Mouse (Mus musculus): ENCODE measurements around the gene Liph. TPM values are rescaled to one million over a fixed set of nuclear protein-coding genes. Genes with fewer than 3 reads are reported as not detected.
"Not testable (repeated sequence)": the region's sequence is repeated elsewhere in the genome, so short reads cannot be mapped to it uniquely, and the experiment has no call there.

Gene Liph
- polyA plus RNA-seq, 1 experiment = 2.8 TPM

DNA sequence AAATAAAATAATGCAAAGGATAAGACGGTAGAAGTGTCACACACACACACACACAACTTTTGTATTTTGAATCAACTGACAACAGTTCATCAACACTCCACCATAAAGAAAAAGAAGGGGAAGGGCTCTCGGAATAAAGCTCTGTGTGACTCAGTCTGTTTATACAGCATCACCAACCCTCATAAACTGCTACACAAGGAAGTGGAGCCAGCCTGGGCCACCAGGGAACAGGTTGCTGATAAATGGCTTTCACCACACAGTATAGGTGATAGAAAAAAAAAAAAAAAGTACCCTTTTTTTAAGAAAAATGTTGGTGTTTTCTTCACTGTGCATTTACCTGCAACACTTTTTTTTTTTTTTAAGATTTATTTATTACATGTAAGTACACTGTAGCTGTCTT lies 3.7 kb downstream of the Liph start:
- H3K36me3 ChIP-seq (ENCODE audit: control insufficient read depth, insufficient read depth, low read length) = no peaks in the 10 kb centered on the region
- no peak overlapping the region for H3K27ac ChIP-seq (ENCODE audit: control insufficient read depth, insufficient read depth, low read depth, low read length)
- no peak overlapping the region for H3K4me3 ChIP-seq (ENCODE audit: control insufficient read depth, low read depth, low read length)
- no peaks in the 10 kb centered on the region for H3K4me1 ChIP-seq (ENCODE audit: control insufficient read depth, insufficient read depth, low read length)
- no peaks in the 10 kb centered on the region for H3K27me3 ChIP-seq (ENCODE audit: control insufficient read depth, insufficient read depth, low read length)
- TF ChIP-seq POLR2A (IDR thresholded peaks at IDR 0.05; ENCODE audit: control insufficient read depth, low read depth, low read length) (no peak), CTCF (IDR thresholded peaks at IDR 0.05; ENCODE audit: control insufficient read depth, insufficient read depth, insufficient replicate concordance, low read depth, low read length) (no peak)

DNA sequence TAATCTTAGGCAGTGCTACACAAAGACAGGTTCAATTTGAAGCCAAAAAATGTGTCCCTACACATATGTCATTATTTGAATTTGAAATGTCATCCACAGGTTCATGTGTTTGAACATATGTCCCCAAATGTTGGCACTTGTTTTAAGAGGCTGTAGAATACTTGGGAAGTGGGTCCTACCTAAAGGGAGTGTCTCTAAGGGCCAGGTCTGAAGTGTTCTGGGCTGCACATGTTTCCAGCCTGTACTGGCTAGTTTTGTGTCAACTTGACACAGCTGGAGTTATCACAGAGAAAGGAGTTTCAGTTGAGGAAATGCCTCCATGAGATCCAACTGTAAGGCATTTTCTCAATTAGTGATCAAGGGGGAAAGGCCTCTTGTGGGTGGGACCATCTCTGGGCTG lies 4.6 kb downstream of the Liph start:
- not testable (repeated sequence) for H3K4me3 ChIP-seq (ENCODE audit: control insufficient read depth, low read depth, low read length); H3K27ac ChIP-seq (ENCODE audit: control insufficient read depth, insufficient read depth, low read depth, low read length); H3K4me1 ChIP-seq (ENCODE audit: control insufficient read depth, insufficient read depth, low read length); H3K36me3 ChIP-seq (ENCODE audit: control insufficient read depth, insufficient read depth, low read length); H3K27me3 ChIP-seq (ENCODE audit: control insufficient read depth, insufficient read depth, low read length)

DNA sequence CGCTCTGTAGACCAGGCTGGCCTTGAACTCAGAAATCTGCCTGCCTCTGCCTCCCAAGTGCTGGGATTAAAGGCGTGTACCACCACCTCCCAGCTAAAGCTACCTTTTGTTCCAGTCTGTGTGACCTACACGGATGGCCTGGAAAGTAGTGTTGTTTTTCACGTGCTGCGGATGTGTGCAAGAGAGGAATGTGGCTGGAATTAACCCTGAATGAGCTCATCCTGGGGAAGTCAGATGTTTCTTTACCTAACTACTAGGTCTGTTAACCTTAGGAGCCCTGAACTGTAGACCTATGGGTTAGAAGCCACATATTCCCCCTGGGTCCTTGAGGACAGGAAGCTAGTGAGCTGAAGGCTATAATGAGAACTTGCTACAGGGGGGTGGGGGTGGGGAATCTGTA lies 7.5 kb downstream of the Liph start:
- H3K36me3 ChIP-seq (ENCODE audit: control insufficient read depth, insufficient read depth, low read length) = no peaks in the 10 kb centered on the region
- TF ChIP-seq POLR2A (IDR thresholded peaks at IDR 0.05; ENCODE audit: control insufficient read depth, low read depth, low read length) = no peak
- TF ChIP-seq CTCF (IDR thresholded peaks at IDR 0.05; ENCODE audit: control insufficient read depth, insufficient read depth, insufficient replicate concordance, low read depth, low read length) = no peak
- no peak overlapping the region for H3K27ac ChIP-seq (ENCODE audit: control insufficient read depth, insufficient read depth, low read depth, low read length)
- no peak overlapping the region for H3K4me3 ChIP-seq (ENCODE audit: control insufficient read depth, low read depth, low read length)
- H3K27me3 ChIP-seq (ENCODE audit: control insufficient read depth, insufficient read depth, low read length) = no peaks in the 10 kb centered on the region
- H3K4me1 ChIP-seq (ENCODE audit: control insufficient read depth, insufficient read depth, low read length) = no peaks in the 10 kb centered on the region

DNA sequence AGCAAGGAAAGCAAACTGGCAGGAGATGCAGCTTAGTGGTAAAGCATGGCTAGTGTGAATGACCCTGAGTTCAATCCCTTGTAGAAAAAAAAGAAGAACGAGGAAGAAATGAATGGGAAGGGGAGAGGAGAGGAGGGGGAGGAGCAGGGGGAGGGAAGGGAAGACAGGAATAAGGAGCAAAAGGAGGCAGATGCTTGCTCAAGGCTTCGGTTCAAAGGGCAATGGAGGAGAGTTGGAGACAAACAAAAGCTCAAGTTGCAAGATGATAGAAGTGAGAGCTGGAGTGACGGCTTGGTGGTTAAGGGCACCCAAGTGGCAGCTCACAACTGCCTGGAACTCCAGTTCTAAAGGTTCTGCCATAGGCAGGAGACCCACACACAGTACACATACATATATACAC lies 9.3 kb downstream of the Liph start:
- H3K36me3 ChIP-seq (ENCODE audit: control insufficient read depth, insufficient read depth, low read length) = no peaks in the 10 kb centered on the region
- no peaks in the 10 kb centered on the region for H3K4me1 ChIP-seq (ENCODE audit: control insufficient read depth, insufficient read depth, low read length)
- H3K27ac ChIP-seq (ENCODE audit: control insufficient read depth, insufficient read depth, low read depth, low read length) = no peak overlapping the region
- no peak overlapping the region for H3K4me3 ChIP-seq (ENCODE audit: control insufficient read depth, low read depth, low read length)
- no peaks in the 10 kb centered on the region for H3K27me3 ChIP-seq (ENCODE audit: control insufficient read depth, insufficient read depth, low read length)
- TF ChIP-seq CTCF (IDR thresholded peaks at IDR 0.05; ENCODE audit: control insufficient read depth, insufficient read depth, insufficient replicate concordance, low read depth, low read length) (no peak), POLR2A (IDR thresholded peaks at IDR 0.05; ENCODE audit: control insufficient read depth, low read depth, low read length) (no peak)

DNA sequence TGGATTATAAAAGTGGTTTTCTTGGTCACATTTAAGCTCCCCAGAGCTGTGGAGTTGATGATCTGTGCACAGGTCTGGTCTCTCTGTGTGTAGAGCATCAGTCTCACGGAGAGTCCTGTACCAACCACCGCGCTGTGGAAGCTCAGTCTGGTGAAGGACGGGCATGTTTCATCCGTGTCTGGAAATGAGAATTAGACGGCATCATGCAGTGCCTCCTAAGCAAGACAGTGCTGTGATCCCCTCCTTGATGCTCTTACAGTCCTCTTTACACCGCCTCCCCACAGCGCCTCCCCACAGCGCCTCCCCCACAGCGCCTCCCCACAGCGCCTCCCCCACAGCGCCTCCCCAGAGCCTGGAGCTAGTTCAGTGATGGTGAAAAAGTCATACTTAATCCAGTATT lies 11.4 kb downstream of the Liph start:
- Histone ChIP-seq H3K4me3 (ENCODE audit: control insufficient read depth, low read depth, low read length) (no peak overlapping the region), H3K4me1 (ENCODE audit: control insufficient read depth, insufficient read depth, low read length) (no peaks in the 10 kb centered on the region), H3K27me3 (ENCODE audit: control insufficient read depth, insufficient read depth, low read length) (no peaks in the 10 kb centered on the region), H3K27ac (ENCODE audit: control insufficient read depth, insufficient read depth, low read depth, low read length) (no peak overlapping the region), H3K36me3 (ENCODE audit: control insufficient read depth, insufficient read depth, low read length) (no peaks in the 10 kb centered on the region)
- no peak for TF ChIP-seq POLR2A (IDR thresholded peaks at IDR 0.05; ENCODE audit: control insufficient read depth, low read depth, low read length)
- no peak for TF ChIP-seq CTCF (IDR thresholded peaks at IDR 0.05; ENCODE audit: control insufficient read depth, insufficient read depth, insufficient replicate concordance, low read depth, low read length)

DNA sequence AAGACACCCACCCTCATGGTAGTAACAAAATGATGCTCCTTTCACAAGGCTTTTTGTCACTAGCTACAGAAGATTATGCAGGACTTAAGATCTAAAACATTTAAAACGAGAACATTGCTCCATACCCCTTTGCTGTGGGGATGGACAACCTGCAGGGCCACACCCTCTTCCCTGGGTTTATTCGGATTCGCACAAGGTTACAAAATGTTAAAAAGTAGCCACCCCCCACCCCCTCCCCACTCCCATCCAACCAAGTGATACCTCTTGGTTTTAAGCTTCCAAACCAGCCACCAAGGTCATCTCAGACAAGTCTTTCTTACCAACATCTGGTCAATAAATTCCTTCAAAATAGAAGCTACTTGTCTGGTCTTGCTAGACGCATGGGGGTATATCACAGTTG lies 11.9 kb downstream of the Liph start:
- no peaks in the 10 kb centered on the region for H3K27me3 ChIP-seq (ENCODE audit: control insufficient read depth, insufficient read depth, low read length)
- TF ChIP-seq CTCF (IDR thresholded peaks at IDR 0.05; ENCODE audit: control insufficient read depth, insufficient read depth, insufficient replicate concordance, low read depth, low read length) = no peak
- no peak overlapping the region for H3K4me3 ChIP-seq (ENCODE audit: control insufficient read depth, low read depth, low read length)
- H3K27ac ChIP-seq (ENCODE audit: control insufficient read depth, insufficient read depth, low read depth, low read length) = no peak overlapping the region
- H3K4me1 ChIP-seq (ENCODE audit: control insufficient read depth, insufficient read depth, low read length) = no peaks in the 10 kb centered on the region
- no peaks in the 10 kb centered on the region for H3K36me3 ChIP-seq (ENCODE audit: control insufficient read depth, insufficient read depth, low read length)

DNA sequence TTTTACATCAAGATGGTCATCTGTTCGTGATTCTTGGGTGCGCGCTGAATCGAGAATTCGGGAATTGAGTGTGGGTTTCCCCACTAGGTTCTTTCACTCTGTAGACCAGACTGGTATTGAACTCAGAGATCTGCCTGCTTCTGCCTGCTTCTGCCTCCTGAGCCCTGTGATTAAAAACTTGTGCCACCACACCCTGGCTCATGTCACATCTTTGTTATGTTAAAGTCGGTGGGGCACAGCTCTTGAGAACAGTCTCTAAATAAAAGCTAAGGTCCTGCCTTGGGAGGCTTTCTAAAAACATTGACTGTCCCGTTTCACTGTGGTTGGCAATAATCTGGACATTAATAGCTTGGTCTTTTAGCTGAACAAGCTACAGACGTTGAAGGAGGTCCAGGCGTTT lies 12.3 kb downstream of the Liph start:
- no peak for TF ChIP-seq POLR2A (IDR thresholded peaks at IDR 0.05; ENCODE audit: control insufficient read depth, low read depth, low read length)
- no peak for TF ChIP-seq CTCF (IDR thresholded peaks at IDR 0.05; ENCODE audit: control insufficient read depth, insufficient read depth, insufficient replicate concordance, low read depth, low read length)
- H3K4me3 ChIP-seq (ENCODE audit: control insufficient read depth, low read depth, low read length) = no peak overlapping the region
- H3K36me3 ChIP-seq (ENCODE audit: control insufficient read depth, insufficient read depth, low read length) = no peaks in the 10 kb centered on the region
- no peaks in the 10 kb centered on the region for H3K27me3 ChIP-seq (ENCODE audit: control insufficient read depth, insufficient read depth, low read length)
- H3K27ac ChIP-seq (ENCODE audit: control insufficient read depth, insufficient read depth, low read depth, low read length) = no peak overlapping the region
- no peaks in the 10 kb centered on the region for H3K4me1 ChIP-seq (ENCODE audit: control insufficient read depth, insufficient read depth, low read length)

DNA sequence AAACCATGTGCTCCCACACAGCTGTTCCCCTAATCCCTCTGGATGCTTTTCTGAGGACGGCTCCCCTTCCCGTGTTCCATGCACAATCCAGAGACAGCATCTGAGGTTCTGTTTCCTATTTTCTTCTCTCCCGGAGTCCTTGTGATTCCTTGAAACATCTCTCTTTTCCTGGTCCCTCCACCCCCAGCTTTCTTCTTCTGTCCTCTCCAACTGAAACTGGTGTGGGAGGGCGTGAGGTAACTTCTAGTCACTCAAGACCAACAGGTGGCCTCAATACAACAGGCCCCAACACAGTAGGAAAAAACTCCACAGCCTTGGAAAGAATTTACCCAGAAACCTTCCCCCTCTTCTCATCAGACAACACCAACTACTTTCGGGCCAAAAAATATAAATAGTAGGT lies 18.1 kb downstream of the Liph start:
- H3K36me3 ChIP-seq (ENCODE audit: control insufficient read depth, insufficient read depth, low read length) = no peaks in the 10 kb centered on the region
- TF ChIP-seq CTCF (IDR thresholded peaks at IDR 0.05; ENCODE audit: control insufficient read depth, insufficient read depth, insufficient replicate concordance, low read depth, low read length) (no peak), POLR2A (IDR thresholded peaks at IDR 0.05; ENCODE audit: control insufficient read depth, low read depth, low read length) (no peak)
- H3K4me3 ChIP-seq (ENCODE audit: control insufficient read depth, low read depth, low read length) = no peak overlapping the region
- H3K27ac ChIP-seq (ENCODE audit: control insufficient read depth, insufficient read depth, low read depth, low read length) = no peak overlapping the region
- H3K27me3 ChIP-seq (ENCODE audit: control insufficient read depth, insufficient read depth, low read length) = no peaks in the 10 kb centered on the region
- H3K4me1 ChIP-seq (ENCODE audit: control insufficient read depth, insufficient read depth, low read length) = no peaks in the 10 kb centered on the region
